Mouse (Mus musculus): ENCODE measurements around the gene Nupr1.
A peak's percentile ranks its signal among the peaks of the same experiment; 100 is the strongest.

DNA sequence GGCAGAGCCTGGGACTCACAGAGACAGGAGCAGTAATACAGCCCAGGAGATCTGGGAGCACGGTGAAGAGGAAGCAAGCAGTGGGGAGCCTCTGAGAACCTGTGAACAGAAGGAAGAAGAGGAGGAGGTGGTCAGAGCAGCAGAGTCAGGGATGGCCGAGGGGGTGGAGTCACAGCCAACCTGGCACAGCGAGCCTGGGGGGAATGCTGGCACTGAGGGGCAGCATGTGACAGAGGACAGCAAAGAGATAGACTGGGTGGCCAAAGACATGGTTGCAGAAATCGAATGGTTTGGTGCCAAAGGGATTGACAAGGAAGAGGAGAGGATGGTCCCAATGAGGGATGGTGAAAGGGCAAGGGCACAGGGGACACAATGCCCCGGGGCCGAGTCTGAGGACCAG, 44.9 kb downstream of the Nupr1 start, which contains the start of gene Cln3:
- TF ChIP-seq POLR2A (IDR thresholded peaks at IDR 0.05; ENCODE audit: borderline replicate concordance, control insufficient read depth, low read depth, low read length) (peak; percentile 51; the same call in 1 of the 2 replicates), CTCF (IDR thresholded peaks at IDR 0.05; ENCODE audit: control insufficient read depth, insufficient read depth, low read length) (no peak)

Data from bone marrow, adult 2 months (tissue).